Comparison of ENCODE assay signal across 8 mouse cellular contexts in genomic region chr8:82773332-82774092, GRCm38 (mm10). TPM values are rescaled to one million over a fixed set of nuclear protein-coding genes. Genes with fewer than 3 reads are reported as not detected.
DNase-seq lines count a peak whose midpoint lies in the region; ATAC-seq and TF ChIP-seq lines count a peak whose summit lies in the region.

No protein-coding gene starts in this region.

- peak overlapping the region; percentile 83 for H3K4me2 ChIP-seq in forebrain, postnatal 0 days (ENCODE audit: low read depth)
- H3K4me2 ChIP-seq in liver, embryonic 11.5 days: peak overlapping the region; percentile 87
- H3K4me2 ChIP-seq in neural tube, embryonic 12.5 days (replicated peaks): peak overlapping the region; percentile 78

- DNase-seq in layer of hippocampus, adult 9-11 months: peak; percentile 9
- no peak for DNase-seq in layer of hippocampus, postnatal 10 days (ENCODE audit: low spot score in 2 of 2)
- DNase-seq in forebrain, postnatal 0 days: no peak
- DNase-seq in liver, embryonic 11.5 days (ENCODE audit: low spot score): peak; percentile 32
- DNase-seq in adrenal gland, adult 2 months: no peak
- no peak for DNase-seq in layer of hippocampus, adult 11-12 months (ENCODE audit: low spot score)

- peak overlapping the region; percentile 98 for H3K4me3 ChIP-seq in forebrain, postnatal 0 days (ENCODE audit: low read depth, low read length)
- peak overlapping the region; percentile 87 for H3K4me3 ChIP-seq in liver, embryonic 11.5 days (ENCODE audit: low read depth, low read length)
- H3K4me3 ChIP-seq in neural tube, embryonic 12.5 days: peak overlapping the region; percentile 87

- no peaks in the 10 kb centered on the region for H3K9me3 ChIP-seq in forebrain, postnatal 0 days (ENCODE audit: low read length)
- no peaks in the 10 kb centered on the region for H3K9me3 ChIP-seq in liver, embryonic 11.5 days (ENCODE audit: control insufficient read depth, low read length)
- H3K9me3 ChIP-seq in neural tube, embryonic 12.5 days: no peaks in the 10 kb centered on the region

- peak overlapping the region; percentile 89 for H3K27ac ChIP-seq in forebrain, postnatal 0 days (ENCODE audit: low read depth, low read length)
- peak overlapping the region; percentile 74 for H3K27ac ChIP-seq in liver, embryonic 11.5 days (ENCODE audit: low read depth, low read length)
- peak overlapping the region; percentile 17; the same call in 1 of the 2 replicates for H3K27ac ChIP-seq in neural tube, embryonic 12.5 days

- H3K27me3 ChIP-seq in forebrain, postnatal 0 days (ENCODE audit: insufficient read depth, low read length): no peaks in the 10 kb centered on the region
- H3K27me3 ChIP-seq in liver, embryonic 11.5 days (replicated peaks; ENCODE audit: control insufficient read depth, insufficient read depth, low read length): no peaks in the 10 kb centered on the region
- H3K27me3 ChIP-seq in neural tube, embryonic 12.5 days (replicated peaks): no peaks in the 10 kb centered on the region

- H3K9ac ChIP-seq in forebrain, postnatal 0 days: peak overlapping the region; percentile 88
- peak overlapping the region; percentile 93 for H3K9ac ChIP-seq in liver, embryonic 11.5 days (ENCODE audit: low read depth, low read length)
- peak overlapping the region; percentile 88 for H3K9ac ChIP-seq in neural tube, embryonic 12.5 days

- TF ChIP-seq CTCF in forebrain, postnatal 0 days (IDR thresholded peaks at IDR 0.05; ENCODE audit: low read depth): no peak

- peaks cover 4% of the 10 kb centered on the region; the same call in 1 of the 2 replicates for H3K4me1 ChIP-seq in forebrain, postnatal 0 days (ENCODE audit: insufficient read depth)
- H3K4me1 ChIP-seq in liver, embryonic 11.5 days (replicated peaks; ENCODE audit: control insufficient read depth, insufficient read depth, low read length): 0 out of 2 replicates have a peak, but pooled peaks cover 3% of the 10 kb centered on the region
- H3K4me1 ChIP-seq in neural tube, embryonic 12.5 days: peaks cover 20% of the 10 kb centered on the region

- peaks cover 35% of the 10 kb centered on the region for H3K36me3 ChIP-seq in forebrain, postnatal 0 days (ENCODE audit: insufficient read depth)
- peaks cover 16% of the 10 kb centered on the region for H3K36me3 ChIP-seq in liver, embryonic 11.5 days (ENCODE audit: control insufficient read depth, insufficient read depth, low read length)
- H3K36me3 ChIP-seq in neural tube, embryonic 12.5 days: peaks cover 23% of the 10 kb centered on the region

- WGBS in forebrain, postnatal 0 days: 5% methylated on average over 35 of the region's 35 CpGs
- WGBS in liver, embryonic 11.5 days: 3% methylated on average over 35 of the region's 35 CpGs
- WGBS in neural tube, embryonic 12.5 days: 5% methylated on average over 35 of the region's 35 CpGs

- ATAC-seq in activated CD4-positive, CD25-positive, alpha-beta regulatory T cell, adult 4 months: peak; percentile 5
- ATAC-seq in forebrain, postnatal 0 days: peak; percentile 72
- peak; percentile 74 for ATAC-seq in liver, embryonic 11.5 days (replicated peaks; ENCODE audit: low FRiP score)
- ATAC-seq in neural tube, embryonic 12.5 days (ENCODE audit: low FRiP score, low read depth): peak; percentile 18

RNA-seq across cellular contexts. Expression of gene Zfp330, which starts 0.4 kb away (rescaled TPM):
- 10 to 100 TPM; 44.9 to 45.0 TPM for total RNA-seq in layer of hippocampus, postnatal 10 days (2021)
- polyA plus RNA-seq in activated CD4-positive, CD25-positive, alpha-beta regulatory T cell, adult 4 months (2017; shearing (Covaris generic)): 10 to 100 TPM; 71.4 to 78.9 TPM
- total RNA-seq in forebrain, postnatal 0 days (2014; rRNA removed): 61.9 and 81.2 TPM in 2 replicates
- 72.3 and 73.8 TPM in 2 replicates for polyA plus RNA-seq in forebrain, postnatal 0 days (2015; fragmentation: Nextera tagmentation; extraction: Ambion mirVana)
- polyA plus RNA-seq in liver, embryonic 11.5 days (2014; fragmentation: Nextera tagmentation; extraction: Ambion mirVana): 64.6 and 67.5 TPM in 2 replicates
- 73.5 and 80.0 TPM in 2 replicates for polyA plus RNA-seq in neural tube, embryonic 12.5 days (2016; fragmentation: Nextera tagmentation; extraction: Ambion mirVana)
- 10 to 100 TPM; 32.6 to 33.4 TPM for total RNA-seq in adrenal gland, adult 2 months (2021)
- 2.6 and 4.3 TPM in 2 replicates for polyA plus RNA-seq in adrenal gland, adult 2 months (2012; rRNA removed)

Comparison
In these comparisons a context has a peak if more than half of its experiments do, and no peak if none do; other contexts are left out.
1. DNase-seq: peak in layer of hippocampus, adult 9-11 months (single experiment) and liver, embryonic 11.5 days (single experiment); none in layer of hippocampus, postnatal 10 days (0 of 2), forebrain, postnatal 0 days (single experiment), adrenal gland, adult 2 months (single experiment) and layer of hippocampus, adult 11-12 months (single experiment).
2. ATAC-seq: peak in every context shown above with its lines; median percentile 74 in liver, embryonic 11.5 days; 72 in forebrain, postnatal 0 days; 18 in neural tube, embryonic 12.5 days; 5 in activated CD4-positive, CD25-positive, alpha-beta regulatory T cell, adult 4 months.
3. H3K27ac ChIP-seq: peak in every context shown above with its lines; median percentile 89 in forebrain, postnatal 0 days; 74 in liver, embryonic 11.5 days; 17 in neural tube, embryonic 12.5 days.
4. RNA of gene Zfp330, which starts 0.4 kb away (polyA plus RNA-seq): 73.5 to 80.0 TPM in neural tube, embryonic 12.5 days, 71.4 to 78.9 TPM in activated CD4-positive, CD25-positive, alpha-beta regulatory T cell, adult 4 months, 72.3 to 73.8 TPM in forebrain, postnatal 0 days and 64.6 to 67.5 TPM in liver, embryonic 11.5 days; 2.6 to 4.3 TPM in adrenal gland, adult 2 months; every median in the first group is over 10 times any median in the second.
5. Peak in every context shown above with its lines, with median percentiles within 50 percentile points of each other: H3K4me2 ChIP-seq, H3K4me3 ChIP-seq and H3K9ac ChIP-seq.